Mouse (Mus musculus) forebrain, embryonic 14.5 days (tissue): Measurements from ENCODE around the gene Sos2. TPM values are rescaled to one million over a fixed set of nuclear protein-coding genes. Genes with fewer than 3 reads are reported as not detected.

ENCODE experiments used
- ATAC-seq: fragments of 200-750 bp; cut with Nextera tagmentation; 2 replicates; pipeline ENCODE4 v1.8.0; 2017; ENCODE audit warnings: mild to moderate bottlenecking, moderate library complexity
- DNase-seq: peaks from one replicate; pipeline ENCODE4 v3.0.0-alpha.2; 2015; ENCODE audit warnings: low spot score
- H3K27ac ChIP-seq: fragments of 300-500 bp; sonication (generic); 2 replicates; pipeline ENCODE4 v1.5.1; 2014; ENCODE audit warnings: low read depth, mild to moderate bottlenecking, control low read depth, low read length, moderate library complexity
- H3K27me3 ChIP-seq: fragments of 300-500 bp; sonication (generic); replicated peaks from 2 replicates; pipeline ENCODE4 v1.6.1; 2014; ENCODE audit warnings: low read length, control low read depth, mixed read lengths; ENCODE audit not compliant: control insufficient read depth, insufficient read depth
- H3K36me3 ChIP-seq: fragments of 300-500 bp; sonication (generic); 2 replicates; pipeline ENCODE4 v1.6.1; 2014; ENCODE audit warnings: low read length, control low read depth; ENCODE audit not compliant: control insufficient read depth, insufficient read depth
- H3K4me1 ChIP-seq: fragments of 300-500 bp; sonication (generic); 2 replicates; pipeline ENCODE4 v1.6.1; 2014; ENCODE audit warnings: antibody characterized with exemption, low read length, control low read depth; ENCODE audit not compliant: control insufficient read depth, insufficient read depth
- H3K4me2 ChIP-seq: fragments of 300-500 bp; sonication (generic); 2 replicates; pipeline ENCODE4 v1.6.1; 2014; ENCODE audit warnings: mild to moderate bottlenecking, control low read depth, low read length
- H3K4me3 ChIP-seq: fragments of 300-500 bp; sonication (generic); 2 replicates; pipeline ENCODE4 v1.5.1; 2014; ENCODE audit warnings: low read depth, low read length, control low read depth
- H3K9ac ChIP-seq: fragments of 300-500 bp; sonication (generic); 2 replicates; pipeline ENCODE4 v1.6.1; 2014; ENCODE audit warnings: mild to moderate bottlenecking, low read length, control low read depth, moderate library complexity
- H3K9me3 ChIP-seq: fragments of 300-500 bp; sonication (generic); replicated peaks from 2 replicates; pipeline ENCODE4 v1.6.1; 2016; ENCODE audit warnings: low read length, control low read depth, mixed read lengths; ENCODE audit not compliant: control insufficient read depth
- WGBS: fragments of 180-500 bp; shearing (Covaris S2); extraction: QIAGEN DNeasy Blood & Tissue Kit; methylation state at CpG from one replicate; pipeline ENCODE4 v1.1.7; 2014; 5-methylcytosine and 5-hydroxymethylcytosine counted together
- polyA plus RNA-seq: library from polyadenylated mRNA; unstranded; fragments of >200 nt; fragmentation: Nextera tagmentation; extraction: Ambion mirVana; gene quantifications from 2 replicates; pipeline ENCODE4 v1.2.1, GENCODE M21; 2014

Sos2 gene
- polyA plus RNA-seq, 1 experiment from 2014 or later: 10.4 TPM

DNA sequence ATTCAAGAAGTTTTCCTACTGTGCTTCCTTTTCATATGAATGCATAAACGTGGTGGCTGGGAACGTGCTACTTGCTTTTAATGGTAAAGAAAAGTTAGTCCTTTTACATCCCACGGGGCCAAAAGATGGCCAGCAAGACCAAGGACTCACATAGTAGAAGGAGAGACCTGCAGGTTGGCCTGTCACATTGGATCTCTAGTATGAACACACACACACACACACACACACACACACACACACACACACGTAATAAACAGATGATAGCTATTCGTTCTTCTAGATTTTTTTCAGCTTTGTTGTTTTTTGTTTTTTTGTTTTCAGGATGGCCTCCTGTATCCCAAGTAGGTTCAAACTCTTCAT, 98.4 kb downstream of the Sos2 start:
- Histone ChIP-seq H3K4me2 (peak overlapping the region; percentile 68), H3K27me3 (no peaks in the 10 kb centered on the region), H3K4me3 (peak overlapping the region; percentile 79), H3K27ac (0 out of 2 replicates have a peak overlapping the region, but pooled peaks have one; percentile 52), H3K9ac (peak overlapping the region; percentile 91), H3K4me1 (peaks cover 7% of the 10 kb centered on the region; the same call in 1 of the 2 replicates), H3K36me3 (peaks cover 45% of the 10 kb centered on the region), H3K9me3 (no peaks in the 10 kb centered on the region)
- 39% methylated on average over 5 of the region's 5 CpGs for WGBS
- DNase-seq (no peak), ATAC-seq (peak; percentile 25; the same call in 1 of the 2 replicates)

GRCm38 (mm10) chr12:69582613-69583269, 98.9 kb downstream of the Sos2 start, which contains the start of gene Vcpkmt:
Gene Vcpkmt, minus strand, starts transcription at chr12:69583028.
- peak within 1 kb of the TSS; percentile 74 for H3K27ac ChIP-seq
- H3K9me3 ChIP-seq: no peaks in the 10 kb centered on the region
- under 1% methylated on average over 56 of the region's 56 CpGs for WGBS
- H3K27me3 ChIP-seq: no peaks in the 10 kb centered on the region
- peak within 1 kb of the TSS; percentile 79 for H3K4me3 ChIP-seq
- peaks cover 7% of the 10 kb centered on the region; the same call in 1 of the 2 replicates for H3K4me1 ChIP-seq
- peak within 1 kb of the TSS; percentile 68 for H3K4me2 ChIP-seq
- ATAC-seq (peak; percentile 99), DNase-seq (peak; percentile 95)
- peak within 1 kb of the TSS; percentile 91 for H3K9ac ChIP-seq
- peaks cover 50% of the 10 kb centered on the region for H3K36me3 ChIP-seq

GRCm38 (mm10) chr12:69582216-69582612, 99.4 kb downstream of the Sos2 start:
- Histone ChIP-seq H3K4me1 (peaks cover 7% of the 10 kb centered on the region; the same call in 1 of the 2 replicates), H3K36me3 (peaks cover 52% of the 10 kb centered on the region), H3K9ac (peak overlapping the region; percentile 91), H3K4me3 (peak overlapping the region; percentile 79), H3K27ac (peak overlapping the region; percentile 74), H3K4me2 (peak overlapping the region; percentile 68), H3K9me3 (no peaks in the 10 kb centered on the region), H3K27me3 (no peaks in the 10 kb centered on the region)
- DNase-seq (no peak), ATAC-seq (no peak)
- 30% methylated on average over 9 of the region's 9 CpGs for WGBS

DNA sequence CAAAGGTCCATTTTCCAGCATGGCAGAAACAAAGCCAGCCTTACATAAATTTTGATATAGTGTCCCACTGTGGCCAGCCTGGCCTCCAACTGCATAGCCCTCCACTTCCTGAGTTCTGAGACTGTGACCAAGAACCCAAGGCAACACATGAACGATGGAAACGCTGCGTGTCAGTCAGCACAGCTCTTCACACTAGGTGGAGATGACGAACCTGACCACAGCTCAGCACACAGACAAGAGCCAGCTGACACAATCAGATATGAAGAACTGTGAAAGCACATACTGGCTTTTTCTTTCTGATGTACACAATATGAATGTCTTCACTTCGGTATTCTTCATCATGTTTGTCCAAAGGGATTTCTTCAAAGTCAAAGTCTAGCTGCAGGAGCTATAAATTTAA, 102.0 kb downstream of the Sos2 start:
- H3K27ac ChIP-seq: no peak overlapping the region
- H3K9me3 ChIP-seq: no peaks in the 10 kb centered on the region
- no peak for DNase-seq
- H3K27me3 ChIP-seq: no peaks in the 10 kb centered on the region
- H3K4me3 ChIP-seq: no peak overlapping the region
- no peak overlapping the region for H3K9ac ChIP-seq
- ATAC-seq: no peak
- WGBS: 92% methylated on average over 5 of the region's 5 CpGs
- H3K4me2 ChIP-seq: no peak overlapping the region
- peaks cover 7% of the 10 kb centered on the region; the same call in 1 of the 2 replicates for H3K4me1 ChIP-seq
- H3K36me3 ChIP-seq: peaks cover 42% of the 10 kb centered on the region

DNA sequence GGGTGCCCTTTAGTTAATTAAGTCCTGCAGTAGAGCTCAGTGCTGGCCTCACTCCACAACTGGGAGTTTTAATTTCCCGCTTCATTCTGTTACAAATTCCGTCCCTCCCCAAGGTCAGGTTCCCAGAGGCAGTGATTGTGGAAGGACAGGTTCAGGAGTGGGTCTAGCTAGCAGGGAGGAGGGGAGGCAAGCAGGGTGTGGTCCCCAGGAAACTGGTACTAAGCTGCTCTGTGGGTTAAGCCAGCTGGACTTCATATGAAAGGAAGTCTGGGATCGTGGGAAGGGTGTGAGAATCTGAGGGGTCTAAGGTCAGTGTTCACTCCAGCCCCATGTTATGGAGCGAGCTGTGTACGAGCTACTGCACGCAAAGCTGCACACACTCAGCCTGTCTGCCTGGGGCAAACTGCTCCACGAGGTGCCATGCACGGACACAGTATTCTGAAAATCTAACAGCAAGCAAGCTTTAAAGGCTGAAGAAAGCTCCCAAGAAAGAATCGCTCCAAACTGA, 105.5 kb downstream of the Sos2 start:
- ATAC-seq (no peak), DNase-seq (no peak)
- H3K9me3 ChIP-seq: no peaks in the 10 kb centered on the region
- no peak overlapping the region for H3K27ac ChIP-seq
- WGBS: 86% methylated on average over 9 of the region's 9 CpGs
- peaks cover 38% of the 10 kb centered on the region for H3K36me3 ChIP-seq
- no peak overlapping the region for H3K9ac ChIP-seq
- H3K4me1 ChIP-seq: no peaks in the 10 kb centered on the region
- H3K27me3 ChIP-seq: no peaks in the 10 kb centered on the region
- no peak overlapping the region for H3K4me3 ChIP-seq
- no peak overlapping the region for H3K4me2 ChIP-seq

DNA sequence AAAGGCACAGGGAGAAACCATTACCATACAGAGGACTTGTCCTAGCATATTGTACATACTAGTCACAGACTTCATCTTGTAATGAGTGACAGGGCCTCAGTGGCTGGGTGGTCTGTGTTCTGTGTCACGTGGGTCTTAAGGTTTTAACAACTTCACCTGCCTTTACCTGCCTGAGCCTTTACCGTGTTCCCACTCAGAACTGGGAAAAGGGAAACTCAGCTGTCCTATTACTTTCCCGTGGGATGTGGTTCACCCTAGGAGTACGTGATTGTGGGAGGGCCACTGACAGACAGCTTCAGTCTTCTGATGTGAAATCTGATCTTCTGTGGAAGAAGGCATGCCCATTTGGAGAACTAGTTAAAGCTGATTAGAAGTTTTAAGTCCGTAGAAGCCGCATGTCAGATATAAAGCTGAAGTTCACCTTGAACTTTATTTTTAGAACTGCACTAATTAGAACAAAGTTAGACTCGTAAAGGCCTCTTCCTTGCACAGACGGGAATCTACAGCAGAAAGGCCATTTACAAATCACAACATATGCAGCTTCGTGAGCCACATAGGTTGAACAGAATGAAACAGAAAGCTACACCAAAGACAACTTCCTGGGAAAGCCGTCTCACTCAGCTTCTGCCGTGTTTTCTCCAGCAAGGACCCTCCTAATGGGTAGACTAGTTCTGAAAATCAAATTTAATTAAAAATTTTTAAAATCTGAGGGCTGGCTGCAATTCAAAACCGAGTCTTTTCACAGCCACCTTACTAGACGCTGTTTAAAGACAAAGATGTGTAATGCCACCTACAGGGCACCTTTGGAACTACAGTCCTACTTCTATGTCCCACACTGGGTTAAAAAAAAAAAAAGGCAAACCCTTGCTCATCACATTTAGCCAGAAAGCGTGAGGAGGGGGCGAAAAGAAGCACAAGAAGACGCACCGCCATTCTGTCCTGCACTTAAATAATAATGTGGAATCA, 107.5 kb downstream of the Sos2 start:
- no peak overlapping the region for H3K27ac ChIP-seq
- 24% methylated on average over 17 of the region's 17 CpGs for WGBS
- peak overlapping the region; percentile 43 for H3K4me2 ChIP-seq
- ATAC-seq (peak; percentile 79), DNase-seq (peak; percentile 92)
- no peaks in the 10 kb centered on the region for H3K9me3 ChIP-seq
- no peaks in the 10 kb centered on the region for H3K4me1 ChIP-seq
- H3K9ac ChIP-seq: peak overlapping the region; percentile 47
- peak overlapping the region; percentile 16; the same call in 1 of the 2 replicates for H3K4me3 ChIP-seq
- no peaks in the 10 kb centered on the region for H3K27me3 ChIP-seq
- H3K36me3 ChIP-seq: peaks cover 31% of the 10 kb centered on the region

DNA sequence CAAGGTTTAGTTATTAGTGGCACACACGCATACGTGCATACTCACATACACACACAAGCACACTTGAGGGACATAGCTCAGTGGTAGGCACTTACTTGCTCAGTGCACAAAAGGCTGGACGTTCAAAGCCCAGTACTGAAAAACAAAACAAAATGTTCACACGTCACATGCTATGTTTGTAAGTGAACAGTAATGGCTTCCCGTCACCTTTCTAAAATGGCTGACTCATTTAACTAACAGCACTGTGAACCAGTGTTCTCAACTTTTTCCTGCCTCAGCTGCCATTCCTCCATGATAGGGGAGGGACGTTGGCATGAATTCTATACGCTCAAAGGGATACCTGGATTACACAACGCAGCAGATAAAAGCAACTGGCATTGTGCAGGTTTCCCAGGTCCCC, 108.4 kb downstream of the Sos2 start:
- no peak overlapping the region for H3K9ac ChIP-seq
- H3K36me3 ChIP-seq: peaks cover 22% of the 10 kb centered on the region
- no peak overlapping the region for H3K4me3 ChIP-seq
- no peak for ATAC-seq
- 92% methylated on average over 8 of the region's 8 CpGs for WGBS
- no peak overlapping the region for H3K27ac ChIP-seq
- H3K27me3 ChIP-seq: no peaks in the 10 kb centered on the region
- no peak overlapping the region for H3K4me2 ChIP-seq
- H3K9me3 ChIP-seq: no peaks in the 10 kb centered on the region
- DNase-seq: no peak
- H3K4me1 ChIP-seq: no peaks in the 10 kb centered on the region

- ATAC-seq: no peak
- no peak overlapping the region for H3K9ac ChIP-seq
- H3K4me3 ChIP-seq: no peak overlapping the region
- no peaks in the 10 kb centered on the region for H3K4me1 ChIP-seq
- WGBS: 95% methylated on average over 3 of the region's 3 CpGs
- no peaks in the 10 kb centered on the region for H3K27me3 ChIP-seq
- H3K4me2 ChIP-seq: no peak overlapping the region
- H3K36me3 ChIP-seq: no peaks in the 10 kb centered on the region
- H3K9me3 ChIP-seq: no peaks in the 10 kb centered on the region
- H3K27ac ChIP-seq: no peak overlapping the region
- no peak for DNase-seq
Observed at GRCm38 (mm10) chr12:69569926-69570325, 111.7 kb downstream of the Sos2 start.
